Mouse (Mus musculus) olfactory bulb, adult 2 months (tissue): ENCODE data around the gene Sec14l1. TPM values are rescaled to one million over a fixed set of nuclear protein-coding genes. Genes with fewer than 3 reads are reported as not detected.

Experiments used
- H3K27ac ChIP-seq: fragments of 200-500 bp; 2 replicates; pipeline ENCODE4 v1.5.1; 2012; ENCODE audit warnings: low read depth, low read length; ENCODE audit not compliant: insufficient read depth
- H3K4me1 ChIP-seq: fragments of 200-500 bp; 2 replicates; pipeline ENCODE4 v1.6.1; 2012; ENCODE audit warnings: low read length; ENCODE audit not compliant: control insufficient read depth, insufficient read depth
- H3K4me3 ChIP-seq: fragments of 200-500 bp; 2 replicates; pipeline ENCODE4 v1.5.1; 2012; ENCODE audit warnings: mild to moderate bottlenecking, low read depth, low read length, moderate library complexity; ENCODE audit not compliant: insufficient read depth
- CTCF ChIP-seq: fragments of 200-500 bp; IDR thresholded peaks from 2 replicates; pipeline ENCODE4 v1.5.1; 2012; ENCODE audit warnings: low read depth, mild to moderate bottlenecking, low read length, moderate library complexity; ENCODE audit not compliant: insufficient read depth
- POLR2A ChIP-seq: fragments of 200-500 bp; IDR thresholded peaks from 2 replicates; pipeline ENCODE4 v1.6.1; 2012; ENCODE audit warnings: mild to moderate bottlenecking, low read depth, low read length, moderate library complexity; ENCODE audit not compliant: insufficient read depth
- WGBS: fragments of 180-500 bp; shearing (Covaris S2); methylation state at CpG from one replicate; pipeline ENCODE4 v1.1.7; 2018; 5-methylcytosine and 5-hydroxymethylcytosine counted together
- polyA plus RNA-seq: library from polyadenylated mRNA; stranded (reverse); fragments of >200 nt; gene quantifications from 2 replicates; pipeline ENCODE4 v1.2.4, GENCODE M21; 2012; ENCODE audit warnings: low replicate concordance; ENCODE audit not compliant: missing spikeins, insufficient read depth, insufficient read length

Gene Sec14l1
- polyA plus RNA-seq, 1 experiment = not detected

GRCm38 (mm10) chr11:117146118-117146506, 31.1 kb downstream of the Sec14l1 start:
- Histone ChIP-seq H3K4me3 (no peak overlapping the region), H3K27ac (peak overlapping the region; percentile 29; the same call in 1 of the 2 replicates), H3K4me1 (peaks cover 63% of the 10 kb centered on the region)
- no peak for TF ChIP-seq POLR2A
- no peak for TF ChIP-seq CTCF
- 62% methylated on average over 6 of the region's 6 CpGs for WGBS

GRCm38 (mm10) chr11:117146776-117147536, 32.0 kb downstream of the Sec14l1 start:
- 57% methylated on average over 24 of the region's 24 CpGs for WGBS
- H3K4me3 ChIP-seq = no peak overlapping the region
- TF ChIP-seq CTCF (no peak), POLR2A (no peak)
- peak overlapping the region; percentile 29; the same call in 1 of the 2 replicates for H3K27ac ChIP-seq
- peaks cover 62% of the 10 kb centered on the region for H3K4me1 ChIP-seq

GRCm38 (mm10) chr11:117148893-117149685, 34.1 kb downstream of the Sec14l1 start:
- WGBS = 63% methylated on average over 18 of the region's 18 CpGs
- no peak; the same call in 1 of the 2 replicates for TF ChIP-seq POLR2A
- Histone ChIP-seq H3K4me1 (peaks cover 58% of the 10 kb centered on the region), H3K4me3 (no peak overlapping the region), H3K27ac (peak overlapping the region; percentile 2; the same call in 1 of the 2 replicates)

- 63% methylated on average over 9 of the region's 9 CpGs for WGBS
- peak overlapping the region; percentile 8; the same call in 1 of the 2 replicates for H3K27ac ChIP-seq
- H3K4me1 ChIP-seq = peaks cover 67% of the 10 kb centered on the region
- TF ChIP-seq POLR2A (no peak), CTCF (no peak)
- no peak overlapping the region for H3K4me3 ChIP-seq
Observed at GRCm38 (mm10) chr11:117150467-117150966, 35.5 kb downstream of the Sec14l1 start.

- no peak overlapping the region for H3K4me3 ChIP-seq
- TF ChIP-seq CTCF (no peak), POLR2A (no peak)
- H3K27ac ChIP-seq = no peak overlapping the region; the same call in 1 of the 2 replicates
- H3K4me1 ChIP-seq = peaks cover 70% of the 10 kb centered on the region
- 87% methylated on average over 7 of the region's 7 CpGs for WGBS
Observed at GRCm38 (mm10) chr11:117151461-117151860, 36.5 kb downstream of the Sec14l1 start.

- H3K27ac ChIP-seq = peak overlapping the region; percentile 11; the same call in 1 of the 2 replicates
- H3K4me3 ChIP-seq = no peak overlapping the region
- peaks cover 71% of the 10 kb centered on the region for H3K4me1 ChIP-seq
- 60% methylated on average over 6 of the region's 6 CpGs for WGBS
- TF ChIP-seq CTCF = no peak
Observed at GRCm38 (mm10) chr11:117152541-117152940, 37.6 kb downstream of the Sec14l1 start.

GRCm38 (mm10) chr11:117153553-117153952, 38.6 kb downstream of the Sec14l1 start:
- peak overlapping the region; percentile 11 for H3K27ac ChIP-seq
- peaks cover 76% of the 10 kb centered on the region for H3K4me1 ChIP-seq

GRCm38 (mm10) chr11:117154088-117154815, 39.3 kb downstream of the Sec14l1 start:
- Histone ChIP-seq H3K4me3 (no peak overlapping the region), H3K4me1 (peaks cover 75% of the 10 kb centered on the region), H3K27ac (peak overlapping the region; percentile 81)
- no peak for TF ChIP-seq POLR2A
- no peak for TF ChIP-seq CTCF
- 49% methylated on average over 7 of the region's 7 CpGs for WGBS

More at GRCm38 (mm10) chr11:117153553-117153952, 38.6 kb downstream of the Sec14l1 start:
- TF ChIP-seq CTCF = no peak
- no peak for TF ChIP-seq POLR2A
- no peak overlapping the region for H3K4me3 ChIP-seq
- WGBS = 43% methylated on average over 9 of the region's 9 CpGs
